Mouse (Mus musculus) CH12.LX (cell line): ENCODE measurements around the gene Sf3b4. TPM values are rescaled to one million over a fixed set of nuclear protein-coding genes. Genes with fewer than 3 reads are reported as not detected.

Source experiments
- DNase-seq: peaks from one replicate; pipeline ENCODE4 v3.0.0-alpha.2; 2013; ENCODE audit errors: extremely low read depth
- H3K27ac ChIP-seq: 2 replicates; pipeline ENCODE4 v1.5.1; 2012; ENCODE audit warnings: low read depth, mild to moderate bottlenecking, control low read depth, moderate library complexity; ENCODE audit not compliant: insufficient read depth
- H3K27me3 ChIP-seq: replicated peaks from 2 replicates; pipeline ENCODE3; 2012; ENCODE audit warnings: inconsistent platforms
- H3K36me3 ChIP-seq, 2 experiments: replicated peaks in 1 of 2; 2 replicates each; pipeline versions ENCODE3 to v1.6.1; 2012; ENCODE audit warnings: inconsistent platforms in 1 of 2, low read length in 1 of 2, mild to moderate bottlenecking in 1 of 2, mixed read lengths in 1 of 2, moderate library complexity in 1 of 2; ENCODE audit not compliant: control insufficient read depth in 1 of 2, insufficient read depth in 1 of 2
- H3K4me1 ChIP-seq, 2 experiments: 2 replicates each; pipeline ENCODE4 v1.6.1; 2012; ENCODE audit warnings: inconsistent platforms in 1 of 2, moderate library complexity in 1 of 2; ENCODE audit not compliant: insufficient read depth in 2 of 2, control insufficient read depth in 1 of 2
- H3K4me2 ChIP-seq: 2 replicates; pipeline ENCODE4 v1.6.1; 2012; ENCODE audit warnings: low read depth, mild to moderate bottlenecking, control low read depth; ENCODE audit not compliant: poor library complexity, insufficient read depth, severe bottlenecking
- H3K4me3 ChIP-seq, 3 experiments: fragments of 150-350 bp in 1 of 3; sonication (generic) in 1 of 3; replicated peaks in 1 of 3; 2 replicates each; pipeline versions ENCODE3 to v1.5.1; 2011 to 2012; ENCODE audit warnings: low read depth in 2 of 3, low read length in 2 of 3, mild to moderate bottlenecking in 2 of 3, moderate library complexity in 2 of 3, control low read depth in 1 of 3, improper control_type of control experiment in 1 of 3, inconsistent platforms in 1 of 3, mixed read lengths in 1 of 3; ENCODE audit not compliant: poor library complexity in 1 of 3
- H3K79me2 ChIP-seq: replicated peaks from 2 replicates; pipeline ENCODE4 v1.6.1; 2012; ENCODE audit warnings: mild to moderate bottlenecking, moderate library complexity; ENCODE audit not compliant: control insufficient read depth, poor library complexity, insufficient read depth, severe bottlenecking; ENCODE audit errors: extremely low read depth
- H3K9ac ChIP-seq: 2 replicates; pipeline ENCODE4 v1.6.1; 2012; ENCODE audit warnings: low read depth, mild to moderate bottlenecking, control low read depth, moderate library complexity; ENCODE audit not compliant: insufficient read depth
- H3K9me3 ChIP-seq: replicated peaks from 2 replicates; pipeline ENCODE3; 2012; ENCODE audit warnings: low read length, inconsistent platforms, mixed read lengths
- BHLHE40 ChIP-seq: IDR thresholded peaks from 2 replicates; pipeline ENCODE4 v1.6.1; 2011; ENCODE audit warnings: mild to moderate bottlenecking, low read depth, low read length, improper control_type of control experiment
- CHD2 ChIP-seq: IDR thresholded peaks from 2 replicates; pipeline ENCODE4 v1.6.1; 2011; ENCODE audit warnings: low read length, improper control_type of control experiment
- E2F4 ChIP-seq: IDR thresholded peaks from 2 replicates; pipeline ENCODE4 v1.6.1; 2011; ENCODE audit warnings: low read depth, low read length, improper control_type of control experiment; ENCODE audit not compliant: insufficient replicate concordance
- ELF1 ChIP-seq: IDR thresholded peaks from 2 replicates; pipeline ENCODE4 v1.6.1; 2014; ENCODE audit warnings: low read depth, mild to moderate bottlenecking, inconsistent platforms, low read length, improper control_type of control experiment
- EP300 ChIP-seq: IDR thresholded peaks from 2 replicates; pipeline ENCODE4 v1.6.1; 2011; ENCODE audit warnings: low read length, improper control_type of control experiment
- ETS1 ChIP-seq: conservative IDR thresholded peaks from 2 replicates; pipeline ENCODE4 v1.6.1; 2012; ENCODE audit warnings: low read depth, mild to moderate bottlenecking, inconsistent platforms, low read length, improper control_type of control experiment, moderate library complexity
- GABPA ChIP-seq: IDR thresholded peaks from 2 replicates; pipeline ENCODE4 v1.6.1; 2012; ENCODE audit warnings: low read depth, low read length, improper control_type of control experiment, inconsistent platforms; ENCODE audit not compliant: insufficient replicate concordance
- HCFC1 ChIP-seq: IDR thresholded peaks from 2 replicates; pipeline ENCODE4 v1.6.1; 2012; ENCODE audit warnings: low read depth, mild to moderate bottlenecking, inconsistent platforms, low read length, improper control_type of control experiment
- JUN ChIP-seq: IDR thresholded peaks from 2 replicates; pipeline ENCODE4 v1.6.1; 2011; ENCODE audit warnings: low read depth, mild to moderate bottlenecking, low read length, improper control_type of control experiment, moderate library complexity; ENCODE audit not compliant: insufficient read depth
- JUND ChIP-seq: conservative IDR thresholded peaks from 2 replicates; pipeline ENCODE4 v1.6.1; 2011; ENCODE audit warnings: low read depth, low read length, improper control_type of control experiment
- MAFK ChIP-seq: IDR thresholded peaks from 2 replicates; pipeline ENCODE4 v1.6.1; 2011; ENCODE audit warnings: low read length, improper control_type of control experiment; ENCODE audit not compliant: insufficient replicate concordance
- MAX ChIP-seq: IDR thresholded peaks from 2 replicates; pipeline ENCODE4 v1.6.1; 2011; ENCODE audit warnings: low read length, improper control_type of control experiment
- MAZ ChIP-seq: IDR thresholded peaks from 2 replicates; pipeline ENCODE4 v1.6.1; 2012; ENCODE audit warnings: low read depth, mild to moderate bottlenecking, inconsistent platforms, low read length, improper control_type of control experiment, moderate library complexity
- MEF2A ChIP-seq: IDR thresholded peaks from 2 replicates; pipeline ENCODE4 v1.6.1; 2014; ENCODE audit warnings: low read depth, mild to moderate bottlenecking, inconsistent platforms, low read length, improper control_type of control experiment, borderline replicate concordance
- MXI1 ChIP-seq: IDR thresholded peaks from 2 replicates; pipeline ENCODE4 v1.6.1; 2011; ENCODE audit warnings: mild to moderate bottlenecking, low read depth, low read length, improper control_type of control experiment
- MYC ChIP-seq: IDR thresholded peaks from 2 replicates; pipeline ENCODE4 v1.6.1; 2011; ENCODE audit warnings: low read depth, mild to moderate bottlenecking, improper control_type of control experiment, low read length
- NELFE ChIP-seq: IDR thresholded peaks from 2 replicates; pipeline ENCODE4 v1.6.1; 2011; ENCODE audit warnings: low read depth, low read length, improper control_type of control experiment
- NRF1 ChIP-seq: IDR thresholded peaks from 2 replicates; pipeline ENCODE4 v1.6.1; 2014; ENCODE audit warnings: low read depth, mild to moderate bottlenecking, inconsistent platforms, low read length, improper control_type of control experiment, moderate library complexity
- PAX5 ChIP-seq: IDR thresholded peaks from 2 replicates; pipeline ENCODE4 v1.6.1; 2012; ENCODE audit warnings: low read length, inconsistent platforms, mixed read lengths
- POLR2A ChIP-seq: IDR thresholded peaks from 2 replicates; pipeline ENCODE4 v1.6.1; 2011; ENCODE audit warnings: low read depth, mild to moderate bottlenecking, improper control_type of control experiment, low read length
- POLR2AphosphoS2 ChIP-seq: IDR thresholded peaks from 2 replicates; pipeline ENCODE4 v1.6.1; 2011; ENCODE audit warnings: low read depth, low read length, improper control_type of control experiment
- RAD21 ChIP-seq: IDR thresholded peaks from 2 replicates; pipeline ENCODE4 v1.6.1; 2011; ENCODE audit warnings: low read depth, mild to moderate bottlenecking, low read length, improper control_type of control experiment, moderate library complexity
- RCOR1 ChIP-seq: conservative IDR thresholded peaks from 2 replicates; pipeline ENCODE4 v1.6.1; 2012; ENCODE audit warnings: low read depth, mild to moderate bottlenecking, inconsistent platforms, low read length, improper control_type of control experiment
- SIN3A ChIP-seq: IDR thresholded peaks from 2 replicates; pipeline ENCODE4 v1.6.1; 2012; ENCODE audit warnings: low read length, improper control_type of control experiment, inconsistent platforms
- SMC3 ChIP-seq: IDR thresholded peaks from 2 replicates; pipeline ENCODE4 v1.6.1; 2011; ENCODE audit warnings: low read depth, low read length, improper control_type of control experiment
- TBP ChIP-seq: conservative IDR thresholded peaks from 2 replicates; pipeline ENCODE4 v1.6.1; 2011; ENCODE audit warnings: low read depth, low read length, improper control_type of control experiment
- USF1 ChIP-seq: IDR thresholded peaks from 2 replicates; pipeline ENCODE4 v1.6.1; 2014; ENCODE audit warnings: low read depth, mild to moderate bottlenecking, inconsistent platforms, low read length, improper control_type of control experiment
- USF2 ChIP-seq: conservative IDR thresholded peaks from 2 replicates; pipeline ENCODE4 v1.6.1; 2011; ENCODE audit warnings: low read depth, low read length, improper control_type of control experiment
- dilution Hi-C: fragments of 300-500 bp; cut with MboI; formaldehyde crosslinking; loops from 2 replicates; pipeline ENCODE4 v1.14.3; 2020; ENCODE audit warnings: low sequenced_read_pairs; ENCODE audit not compliant: extremely low pct_unique_long_range_greater_than_20kb, extremely low pct_ligation_motif_present
- in situ Hi-C: fragments of 300-500 bp; cut with MboI; formaldehyde crosslinking; loops from 3 replicates; pipeline ENCODE4 v1.14.3; 2019; ENCODE audit warnings: low sequenced_read_pairs, low pct_ligation_motif_present, low pct_unique_long_range_greater_than_20kb, mixed read lengths
- polyA plus RNA-seq: library from polyadenylated mRNA; unstranded; fragments of >175 nt; gene quantifications from 2 replicates; pipeline ENCODE4 v1.2.1, GENCODE M21; 2012; ENCODE audit warnings: low read depth; ENCODE audit not compliant: insufficient read length
- total RNA-seq, 2 experiments: library from RNA; depleted of rRNA; stranded (reverse); fragments of 300-350 nt in 1 of 2; fragments of >200 nt in 1 of 2; gene quantifications; 2 replicates each; pipeline ENCODE4 v1.2.3; 2012 to 2014

The Sf3b4 gene
- total and polyA plus RNA-seq, 3 experiments: 38.1 to 147 (median 47.9) TPM

- Histone ChIP-seq H3K79me2 (no peaks in the 10 kb centered on the region), H3K36me3 (peaks cover 4 to 31% of the 10 kb centered on the region in 2 experiments), H3K27ac (no peak overlapping the region; the same call in 1 of the 2 replicates), H3K27me3 (no peaks in the 10 kb centered on the region), H3K4me1 (peaks cover 7 to 21% of the 10 kb centered on the region in 2 experiments), H3K9ac (peak overlapping the region; percentile 70), H3K4me2 (peak overlapping the region; percentile 99), H3K9me3 (peaks cover 8% of the 10 kb centered on the region), H3K4me3 (peak overlapping the region in 2 of 3 experiments; percentile 33 to 65)
- peak; percentile 75 for DNase-seq
- no peak for TF ChIP-seq JUND
- 0 out of 2 replicates have a peak, but pooled peaks have one; percentile 9 for TF ChIP-seq USF1
- no peak for TF ChIP-seq JUN
- TF ChIP-seq MAX: peak; percentile 53; the same call in 1 of the 2 replicates
- TF ChIP-seq PAX5: no peak
- TF ChIP-seq BHLHE40: peak; percentile 80
- no peak for TF ChIP-seq MXI1
- TF ChIP-seq E2F4: no peak
- no peak for TF ChIP-seq HCFC1
- peak; percentile 59; the same call in 1 of the 2 replicates for TF ChIP-seq TBP
- no peak for TF ChIP-seq MAFK
- no peak for TF ChIP-seq CHD2
- TF ChIP-seq USF2: 0 out of 2 replicates have a peak, but pooled peaks have one; percentile 9
- no peak for TF ChIP-seq RAD21
- TF ChIP-seq MAZ: no peak
- no peak for TF ChIP-seq ETS1
- no peak for TF ChIP-seq EP300
- TF ChIP-seq MEF2A: no peak
- 0 out of 2 replicates have a peak, but pooled peaks have one; percentile 42 for TF ChIP-seq NELFE
- TF ChIP-seq ELF1: no peak
- no peak for TF ChIP-seq RCOR1
- no peak for TF ChIP-seq POLR2AphosphoS2
- 0 out of 2 replicates have a peak, but pooled peaks have one; percentile 47 for TF ChIP-seq MYC
- peak; percentile 52; the same call in 1 of the 2 replicates for TF ChIP-seq SIN3A
- no peak for TF ChIP-seq POLR2A
- TF ChIP-seq SMC3: no peak
- no peak for TF ChIP-seq NRF1
- no peak for TF ChIP-seq GABPA
- in situ Hi-C loops: no loop called here
- dilution Hi-C loops: no loop called here
Measured at GRCm38 (mm10) chr3:96198181-96198580, 26.0 kb downstream of the Sf3b4 start.
